Mouse (Mus musculus): ENCODE results near the gene Gm38431.

DNA sequence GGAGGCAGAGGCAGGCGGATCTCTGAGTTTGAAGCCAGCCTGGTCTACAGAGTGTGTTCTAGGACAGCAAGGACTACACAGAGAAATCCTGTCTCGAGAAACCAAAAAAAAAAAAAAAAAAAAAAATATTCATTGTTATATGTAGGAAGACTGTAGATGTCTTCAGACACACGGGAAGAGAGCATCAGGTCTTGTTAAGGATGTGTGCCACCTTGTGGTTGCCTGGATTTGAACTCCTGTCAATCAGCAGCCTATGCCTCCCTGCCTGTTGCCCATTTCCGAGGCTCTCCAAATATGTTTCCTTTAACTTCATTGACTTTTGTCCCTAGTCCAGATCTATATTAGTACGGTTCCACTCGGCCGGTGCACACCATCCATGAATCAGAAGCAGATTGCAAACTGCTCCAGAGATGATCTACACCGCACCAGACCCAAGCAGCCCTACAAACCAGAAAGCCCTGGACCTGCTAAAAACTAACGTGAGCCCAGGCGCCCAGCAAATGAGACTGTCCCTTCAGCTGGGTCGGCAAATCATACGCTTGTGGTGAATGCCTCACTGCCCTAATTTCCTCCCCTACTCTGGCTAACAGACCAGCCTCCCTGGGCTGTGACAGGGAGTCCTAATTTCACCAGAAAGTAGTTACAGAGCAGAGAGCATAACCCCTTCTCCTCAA is 40.4 kb upstream of the Gm38431 start:
- TF ChIP-seq CTCF (IDR thresholded peaks at IDR 0.05; ENCODE audit: low read depth) = peak; percentile 54
- no peak for TF ChIP-seq EP300 (IDR thresholded peaks at IDR 0.05; ENCODE audit: low read depth)
